Mouse (Mus musculus) liver, embryonic 12.5 days (tissue): ENCODE measurements around the gene Frem2. TPM values are rescaled to one million over a fixed set of nuclear protein-coding genes. Genes with fewer than 3 reads are reported as not detected.

Experiments
- ATAC-seq: fragments of 200-750 bp; cut with Nextera tagmentation; 2 replicates; pipeline ENCODE4 v1.8.0; 2017; ENCODE audit warnings: moderate number of reproducible peaks, mild to moderate bottlenecking, moderate library complexity
- H3K27ac ChIP-seq: fragments of 300-500 bp; sonication (generic); 2 replicates; pipeline ENCODE4 v1.5.1; 2016; ENCODE audit warnings: mild to moderate bottlenecking
- H3K27me3 ChIP-seq: fragments of 300-500 bp; sonication (generic); replicated peaks from 2 replicates; pipeline ENCODE4 v1.6.1; 2016; ENCODE audit warnings: mild to moderate bottlenecking, moderate library complexity
- H3K36me3 ChIP-seq: fragments of 300-500 bp; sonication (generic); 2 replicates; pipeline ENCODE4 v1.6.1; 2016; ENCODE audit warnings: mild to moderate bottlenecking, moderate library complexity
- H3K4me1 ChIP-seq: fragments of 300-500 bp; sonication (generic); 2 replicates; pipeline ENCODE4 v1.6.1; 2016
- H3K4me2 ChIP-seq: fragments of 300-500 bp; sonication (generic); 2 replicates; pipeline ENCODE4 v1.6.1; 2016; ENCODE audit warnings: mild to moderate bottlenecking, moderate library complexity
- H3K4me3 ChIP-seq: fragments of 300-500 bp; sonication (generic); 2 replicates; pipeline ENCODE4 v1.5.1; 2016; ENCODE audit warnings: mild to moderate bottlenecking, moderate library complexity
- H3K9ac ChIP-seq: fragments of 300-500 bp; sonication (generic); 2 replicates; pipeline ENCODE4 v1.6.1; 2016; ENCODE audit warnings: mild to moderate bottlenecking, moderate library complexity
- H3K9me3 ChIP-seq: fragments of 300-500 bp; sonication (generic); replicated peaks from 2 replicates; pipeline ENCODE4 v1.6.1; 2016; ENCODE audit warnings: mild to moderate bottlenecking, moderate library complexity
- WGBS: fragments of 180-500 bp; shearing (Covaris S2); methylation state at CpG from one replicate; pipeline ENCODE4 v1.1.7; 2016; ENCODE audit not compliant: insufficient replicate concordance; 5-methylcytosine and 5-hydroxymethylcytosine counted together
- polyA plus RNA-seq: library from polyadenylated mRNA; unstranded; fragments of >200 nt; fragmentation: Nextera tagmentation; extraction: Ambion mirVana; gene quantifications from 2 replicates; pipeline ENCODE4 v1.2.1, GENCODE M21; 2016

Frem2 gene
- polyA plus RNA-seq, 1 experiment from 2014 or later: 1.1 TPM

DNA sequence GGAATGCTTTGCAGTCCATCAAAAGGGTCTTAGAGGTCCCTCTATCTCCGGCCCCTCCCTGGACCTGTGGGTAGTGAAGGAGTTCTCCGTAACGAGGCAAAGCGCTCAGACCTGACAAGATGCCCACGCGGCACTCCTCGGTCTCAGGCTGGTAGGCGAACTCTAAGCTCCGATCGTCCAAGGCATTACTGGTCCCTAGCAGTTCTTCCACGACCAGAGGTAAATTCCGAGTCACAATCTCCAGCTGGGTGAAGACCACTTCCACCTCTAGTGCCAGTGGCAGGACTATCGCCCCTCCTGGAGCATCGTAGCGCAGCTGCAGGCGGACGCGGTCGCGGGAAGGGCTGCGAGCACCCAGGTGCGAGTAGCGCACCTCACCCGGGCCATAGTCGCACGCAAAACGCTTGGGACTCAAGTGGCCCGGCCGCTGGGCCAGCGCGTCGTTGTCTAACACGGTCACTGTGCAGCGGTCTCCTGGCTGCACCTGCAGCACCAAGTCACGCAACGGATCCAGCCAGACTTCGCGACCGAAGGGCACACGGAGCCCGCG lies 752 bp downstream of the Frem2 start:
- H3K9me3 ChIP-seq: peaks cover 13% of the 10 kb centered on the region; the same call in 1 of the 2 replicates
- peaks cover 47% of the 10 kb centered on the region for H3K27me3 ChIP-seq
- peak overlapping the region; percentile 45 for H3K4me3 ChIP-seq
- H3K9ac ChIP-seq: no peak overlapping the region; the same call in 1 of the 2 replicates
- no peak overlapping the region for H3K27ac ChIP-seq
- 4% methylated on average over 42 of the region's 42 CpGs for WGBS
- H3K4me1 ChIP-seq: no peaks in the 10 kb centered on the region
- H3K4me2 ChIP-seq: peak overlapping the region; percentile 67
- no peak for ATAC-seq
- H3K36me3 ChIP-seq: no peaks in the 10 kb centered on the region

DNA sequence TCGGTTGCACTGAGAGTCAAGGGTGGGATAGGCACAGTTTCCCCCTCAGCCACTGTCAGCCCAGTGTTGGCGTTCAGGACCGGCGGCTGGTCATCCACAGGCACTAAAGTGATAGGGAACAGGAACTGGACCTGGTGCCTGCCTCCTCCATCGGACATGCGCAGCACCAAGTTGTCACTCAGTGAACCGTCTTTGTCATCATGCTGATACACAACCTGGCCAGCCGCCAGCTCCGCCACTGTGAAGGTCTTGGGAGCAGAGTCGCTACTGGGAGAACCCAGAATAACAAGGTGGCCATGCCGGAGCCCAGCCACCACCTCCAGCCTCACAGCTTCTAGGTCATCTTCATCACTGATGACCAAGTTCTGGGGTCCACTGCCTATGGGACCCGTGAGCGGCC lies 1.8 kb downstream of the Frem2 start:
- WGBS: 66% methylated on average over 13 of the region's 13 CpGs

DNA sequence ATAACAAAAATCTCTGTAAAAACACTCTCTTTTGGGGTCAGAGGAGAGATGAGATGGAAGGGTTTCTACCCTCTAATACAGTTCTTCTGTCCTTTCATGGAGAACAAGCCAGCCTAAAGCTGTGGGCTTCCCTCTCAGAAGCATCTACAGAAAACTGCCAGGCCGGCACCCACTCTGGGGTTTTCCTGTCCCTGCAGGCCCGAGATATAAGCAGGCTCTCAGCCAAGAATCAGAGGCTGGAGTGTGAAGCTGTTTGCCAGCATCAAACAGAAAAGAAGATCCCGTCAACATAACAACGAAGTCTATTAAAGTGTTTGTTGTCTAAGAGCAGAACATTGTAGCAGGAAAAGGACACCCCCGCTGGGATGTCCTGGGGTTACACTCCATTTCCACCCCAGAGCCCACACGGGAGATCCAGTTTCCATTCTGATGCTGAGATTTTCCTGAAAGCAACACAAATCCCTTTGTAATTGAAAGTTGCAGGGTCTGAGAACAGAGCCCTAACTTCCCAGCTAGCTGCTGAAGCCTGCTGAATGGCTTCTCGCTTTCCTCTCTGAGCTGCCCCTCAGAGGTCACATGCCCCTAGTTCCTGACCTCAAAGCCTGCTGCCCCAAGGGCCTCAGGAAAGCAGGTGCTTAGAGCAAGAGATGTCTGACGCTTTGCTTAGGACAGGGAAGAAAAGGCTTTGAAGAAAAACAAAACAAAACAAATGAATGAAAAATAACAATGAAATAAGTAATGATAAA lies 7.0 kb downstream of the Frem2 start:
- Histone ChIP-seq H3K9me3 (peaks cover 11% of the 10 kb centered on the region; the same call in 1 of the 2 replicates), H3K9ac (no peak overlapping the region), H3K27ac (no peak overlapping the region), H3K36me3 (no peaks in the 10 kb centered on the region), H3K4me3 (no peak overlapping the region), H3K4me2 (no peak overlapping the region), H3K4me1 (no peaks in the 10 kb centered on the region), H3K27me3 (peaks cover 7% of the 10 kb centered on the region)
- no peak for ATAC-seq
- WGBS: 14% methylated on average over 8 of the region's 8 CpGs

More for the DNA sequence above, 1.8 kb downstream of the Frem2 start:
- H3K27ac ChIP-seq: no peak overlapping the region
- H3K4me3 ChIP-seq: no peak overlapping the region
- H3K9me3 ChIP-seq: peaks cover 13% of the 10 kb centered on the region; the same call in 1 of the 2 replicates
- no peaks in the 10 kb centered on the region for H3K4me1 ChIP-seq
- H3K27me3 ChIP-seq: peaks cover 47% of the 10 kb centered on the region
- no peak overlapping the region for H3K9ac ChIP-seq
- H3K36me3 ChIP-seq: no peaks in the 10 kb centered on the region
- ATAC-seq: no peak
- no peak overlapping the region for H3K4me2 ChIP-seq

GRCm38 (mm10) chr3:53649425-53649824 lies 7.7 kb downstream of the Frem2 start:
- no peaks in the 10 kb centered on the region for H3K4me1 ChIP-seq
- H3K27me3 ChIP-seq: no peaks in the 10 kb centered on the region
- WGBS: 56% methylated on average over 4 of the region's 4 CpGs
- H3K36me3 ChIP-seq: no peaks in the 10 kb centered on the region
- no peak for ATAC-seq
- H3K4me3 ChIP-seq: no peak overlapping the region
- H3K9me3 ChIP-seq: peaks cover 3% of the 10 kb centered on the region; the same call in 1 of the 2 replicates
- H3K27ac ChIP-seq: no peak overlapping the region
- H3K9ac ChIP-seq: no peak overlapping the region
- no peak overlapping the region for H3K4me2 ChIP-seq

- Histone ChIP-seq H3K27ac (no peak overlapping the region), H3K4me3 (no peak overlapping the region), H3K9me3 (no peaks in the 10 kb centered on the region), H3K27me3 (no peaks in the 10 kb centered on the region), H3K4me2 (no peak overlapping the region), H3K36me3 (no peaks in the 10 kb centered on the region), H3K9ac (no peak overlapping the region), H3K4me1 (no peaks in the 10 kb centered on the region)
- WGBS: 71% methylated on average over 4 of the region's 4 CpGs
- no peak for ATAC-seq
These were observed 8.3 kb downstream of the Frem2 start for GRCm38 (mm10) chr3:53648902-53649301.

- no peaks in the 10 kb centered on the region for H3K36me3 ChIP-seq
- no peak for ATAC-seq
- 45% methylated on average over 3 of the region's 3 CpGs for WGBS
- H3K4me1 ChIP-seq: no peaks in the 10 kb centered on the region
- no peak overlapping the region for H3K9ac ChIP-seq
- no peak overlapping the region for H3K4me3 ChIP-seq
- no peaks in the 10 kb centered on the region for H3K27me3 ChIP-seq
- H3K27ac ChIP-seq: no peak overlapping the region
- no peak overlapping the region for H3K4me2 ChIP-seq
- no peaks in the 10 kb centered on the region for H3K9me3 ChIP-seq
These were observed 21.2 kb downstream of the Frem2 start for GRCm38 (mm10) chr3:53635948-53636347.

GRCm38 (mm10) chr3:53631126-53631525 lies 26.0 kb downstream of the Frem2 start:
- H3K36me3 ChIP-seq: no peaks in the 10 kb centered on the region
- no peak for ATAC-seq
- H3K4me2 ChIP-seq: no peak overlapping the region
- 72% methylated on average over 14 of the region's 14 CpGs for WGBS
- no peaks in the 10 kb centered on the region for H3K27me3 ChIP-seq
- no peak overlapping the region for H3K9ac ChIP-seq
- H3K4me3 ChIP-seq: no peak overlapping the region
- no peaks in the 10 kb centered on the region for H3K4me1 ChIP-seq
- H3K27ac ChIP-seq: no peak overlapping the region
- H3K9me3 ChIP-seq: no peaks in the 10 kb centered on the region

GRCm38 (mm10) chr3:53630630-53631029 lies 26.5 kb downstream of the Frem2 start:
- no peaks in the 10 kb centered on the region for H3K36me3 ChIP-seq
- no peak overlapping the region for H3K27ac ChIP-seq
- no peak overlapping the region for H3K4me3 ChIP-seq
- no peak overlapping the region for H3K9ac ChIP-seq
- WGBS: 58% methylated on average over 4 of the region's 4 CpGs
- H3K4me1 ChIP-seq: no peaks in the 10 kb centered on the region
- no peaks in the 10 kb centered on the region for H3K27me3 ChIP-seq
- ATAC-seq: no peak
- no peaks in the 10 kb centered on the region for H3K9me3 ChIP-seq
- no peak overlapping the region for H3K4me2 ChIP-seq

DNA sequence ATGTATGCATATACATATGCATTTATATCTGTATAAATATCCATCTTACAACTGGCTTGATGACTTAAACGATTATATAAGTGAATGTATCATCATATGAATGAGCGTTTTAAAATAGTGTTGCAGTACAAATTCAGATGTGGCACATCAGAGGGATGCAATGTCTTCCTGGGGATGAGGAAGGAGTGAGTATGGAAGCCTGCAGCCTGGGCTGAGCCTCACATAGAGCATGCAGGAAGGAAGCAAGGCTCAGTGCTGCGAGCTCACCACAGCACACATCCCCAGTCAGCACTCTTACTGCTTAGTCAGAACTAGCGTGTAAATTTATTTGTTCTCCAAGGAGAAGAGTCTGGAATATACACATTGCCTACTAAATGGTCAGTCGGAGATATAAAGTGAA lies 27.2 kb downstream of the Frem2 start:
- Histone ChIP-seq H3K27me3 (no peaks in the 10 kb centered on the region), H3K27ac (no peak overlapping the region), H3K9me3 (no peaks in the 10 kb centered on the region), H3K4me2 (no peak overlapping the region), H3K4me3 (no peak overlapping the region), H3K9ac (no peak overlapping the region), H3K4me1 (no peaks in the 10 kb centered on the region), H3K36me3 (no peaks in the 10 kb centered on the region)
- 66% methylated on average over 5 of the region's 5 CpGs for WGBS
- ATAC-seq: no peak

DNA sequence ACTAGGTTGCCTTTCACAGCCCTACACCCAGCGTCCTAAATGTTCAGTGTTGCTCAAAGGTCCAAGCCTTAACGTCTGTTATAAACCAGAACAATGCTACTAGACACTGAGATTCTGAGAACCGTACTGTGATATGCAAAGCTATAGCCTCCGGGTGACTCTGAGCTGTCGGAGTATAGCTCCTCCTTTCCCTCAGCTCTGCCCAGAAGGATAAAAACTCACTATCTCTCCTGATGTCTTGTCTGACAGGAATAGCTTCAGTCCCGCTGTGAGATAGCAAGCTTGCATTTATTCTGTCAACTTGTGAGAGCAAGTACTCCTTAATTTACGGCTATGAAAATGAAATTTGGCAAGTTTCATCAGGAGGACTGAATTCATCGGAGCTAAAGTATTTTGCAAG lies 33.9 kb downstream of the Frem2 start:
- H3K9me3 ChIP-seq: no peaks in the 10 kb centered on the region
- WGBS: 68% methylated on average over 8 of the region's 8 CpGs
- H3K9ac ChIP-seq: no peak overlapping the region
- H3K27me3 ChIP-seq: no peaks in the 10 kb centered on the region
- no peaks in the 10 kb centered on the region for H3K4me1 ChIP-seq
- ATAC-seq: no peak
- no peak overlapping the region for H3K4me2 ChIP-seq
- no peak overlapping the region for H3K4me3 ChIP-seq
- H3K27ac ChIP-seq: no peak overlapping the region
- H3K36me3 ChIP-seq: no peaks in the 10 kb centered on the region

GRCm38 (mm10) chr3:53620978-53621377 lies 36.2 kb downstream of the Frem2 start:
- no peaks in the 10 kb centered on the region for H3K27me3 ChIP-seq
- H3K4me2 ChIP-seq: no peak overlapping the region
- H3K36me3 ChIP-seq: no peaks in the 10 kb centered on the region
- no peak for ATAC-seq
- no peak overlapping the region for H3K4me3 ChIP-seq
- H3K9ac ChIP-seq: no peak overlapping the region
- no peaks in the 10 kb centered on the region for H3K4me1 ChIP-seq
- H3K27ac ChIP-seq: no peak overlapping the region
- WGBS: 66% methylated on average over 3 of the region's 3 CpGs
- H3K9me3 ChIP-seq: no peaks in the 10 kb centered on the region

DNA sequence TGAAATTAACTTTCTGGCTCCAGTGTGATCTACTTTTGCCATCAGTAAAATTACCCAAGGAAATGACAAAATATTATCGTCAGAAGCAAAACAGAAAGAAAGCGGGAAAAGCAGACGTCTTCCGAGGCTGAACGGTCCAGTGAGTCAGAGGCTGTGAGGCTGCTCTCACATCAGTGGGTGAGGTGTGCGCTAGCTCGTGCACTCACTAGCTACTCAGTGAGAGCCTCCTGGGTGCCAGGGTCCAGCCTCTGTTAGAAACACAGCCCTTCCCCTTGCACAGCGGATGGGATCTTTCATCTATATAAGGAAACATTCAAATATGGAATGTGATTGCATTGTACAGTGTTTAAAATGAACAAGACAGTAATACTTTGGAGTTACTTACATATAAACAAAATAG lies 36.8 kb downstream of the Frem2 start:
- H3K9me3 ChIP-seq: no peaks in the 10 kb centered on the region
- no peak for ATAC-seq
- WGBS: 77% methylated on average over 8 of the region's 8 CpGs

More for the DNA sequence above, 36.8 kb downstream of the Frem2 start:
- Histone ChIP-seq H3K4me1 (no peaks in the 10 kb centered on the region), H3K36me3 (no peaks in the 10 kb centered on the region), H3K27ac (no peak overlapping the region), H3K27me3 (no peaks in the 10 kb centered on the region), H3K4me2 (no peak overlapping the region), H3K9ac (no peak overlapping the region), H3K4me3 (no peak overlapping the region)
